Mouse (Mus musculus) testis, adult 2 months (tissue): ENCODE data around the gene Rpf1.

ENCODE experiments used
- CTCF ChIP-seq: fragments of 200-500 bp; IDR thresholded peaks from 2 replicates; pipeline ENCODE4 v1.5.1; 2012; ENCODE audit warnings: low read depth, mild to moderate bottlenecking, inconsistent platforms, low read length, moderate library complexity; ENCODE audit not compliant: control insufficient read depth, insufficient read depth, insufficient replicate concordance
- POLR2A ChIP-seq: fragments of 200-500 bp; IDR thresholded peaks from 2 replicates; pipeline ENCODE4 v1.6.1; 2012; ENCODE audit warnings: low read depth, mild to moderate bottlenecking, inconsistent platforms, low read length, moderate library complexity; ENCODE audit not compliant: control insufficient read depth

- no peak for TF ChIP-seq POLR2A
- TF ChIP-seq CTCF = no peak
Measured at GRCm38 (mm10) chr3:146500003-146500809, 21.0 kb downstream of the Rpf1 start.
